Mouse (Mus musculus) ES-Bruce4 (cell line): Measurements from ENCODE around the gene Cbfa2t2.

ENCODE experiments used
- CTCF ChIP-seq: IDR thresholded peaks from one replicate; pipeline ENCODE4 v1.8.1; 2011; ENCODE audit warnings: low read depth, low read length
- POLR2A ChIP-seq: IDR thresholded peaks from one replicate; pipeline ENCODE4 v1.8.1; 2011; ENCODE audit warnings: low read length; ENCODE audit not compliant: insufficient read depth

- TF ChIP-seq POLR2A (no peak), CTCF (no peak)
Observed at GRCm38 (mm10) chr2:154584931-154585601, 148.8 kb downstream of the Cbfa2t2 start.
